Mouse (Mus musculus) urinary bladder, adult 2 months (tissue): ENCODE measurements around the gene Dusp19. TPM values are rescaled to one million over a fixed set of nuclear protein-coding genes. Genes with fewer than 3 reads are reported as not detected.

Experiments used
- DNase-seq: peaks from one replicate; pipeline ENCODE4 v3.0.0; 2022; ENCODE audit warnings: low spot score
- polyA plus RNA-seq: library from polyadenylated mRNA; depleted of rRNA; stranded (reverse); fragments of >200 nt; gene quantifications from 2 replicates; pipeline ENCODE4 v1.2.3, GENCODE M21; 2012; rRNA removed

The Dusp19 gene
- polyA plus RNA-seq, result 10.0 and 10.3 TPM in 2 replicates

DNA sequence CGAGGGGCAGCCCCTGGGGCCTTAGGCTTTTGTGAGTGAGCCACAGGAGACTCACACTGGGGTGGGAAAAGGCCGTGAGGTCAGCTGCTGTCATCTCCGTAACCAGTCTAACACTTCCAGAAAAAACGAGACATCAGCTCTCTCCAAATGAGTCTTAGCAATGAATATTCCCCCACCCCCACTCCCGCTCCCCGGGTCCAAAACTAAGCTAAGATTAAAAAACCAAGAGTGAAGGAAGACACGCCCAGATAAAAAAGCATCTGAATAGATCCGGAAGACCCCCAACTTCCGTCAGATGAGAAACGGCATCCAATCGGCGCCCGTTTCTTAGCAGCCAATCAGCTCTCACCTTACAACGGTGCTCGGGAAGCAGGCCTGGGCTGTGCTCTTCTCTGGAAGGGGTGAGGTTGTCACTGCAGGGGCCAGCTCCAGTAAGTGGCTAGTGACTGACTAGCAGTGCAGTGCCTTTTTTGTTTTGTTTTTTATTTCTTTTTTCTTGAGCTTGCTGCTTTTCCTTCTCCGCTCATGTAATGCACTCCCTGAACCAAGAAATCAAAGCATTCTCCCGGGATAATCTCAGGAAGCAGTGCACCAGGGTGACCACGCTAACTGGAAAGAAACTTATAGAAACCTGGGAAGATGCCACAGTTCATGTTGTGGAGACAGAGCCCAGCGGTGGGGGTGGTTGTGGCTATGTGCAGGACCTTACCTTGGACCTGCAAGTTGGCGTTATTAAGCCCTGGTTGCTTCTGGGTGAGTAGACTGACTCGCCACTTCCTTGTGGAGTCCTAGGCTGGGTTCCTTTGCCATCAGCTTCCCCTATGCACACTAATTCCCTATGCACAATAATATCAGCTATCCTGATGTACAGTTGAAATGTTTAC, at the start of gene Dusp19, which contains the start of gene Nup35:
Gene Dusp19 (plus strand): TSS at position 192 of the 884 bp plus-strand sequence.
Gene Nup35 (plus strand): TSS at position 383 of the 884 bp plus-strand sequence.
- DNase-seq, result peak; percentile 88

DNA sequence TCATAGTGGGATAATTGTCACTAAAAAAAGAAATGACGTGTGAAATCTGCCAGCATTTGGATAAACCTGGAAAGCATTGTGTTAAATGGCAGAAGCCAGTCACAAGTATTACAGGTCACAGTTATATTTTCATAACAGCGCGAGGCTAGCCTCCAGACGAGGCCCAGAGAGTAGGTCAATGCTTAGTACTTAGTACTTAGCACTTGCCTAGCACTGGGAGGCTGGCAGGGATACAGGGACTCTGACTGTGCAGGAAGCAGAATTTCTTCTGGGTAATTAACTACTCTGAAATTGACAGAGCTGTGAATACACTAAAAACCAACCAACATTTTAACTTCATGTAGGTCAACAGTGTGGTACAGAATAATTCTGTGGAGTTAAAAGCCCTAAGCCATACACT, 49.4 kb upstream of the Dusp19 start:
- DNase-seq, result no peak

DNA sequence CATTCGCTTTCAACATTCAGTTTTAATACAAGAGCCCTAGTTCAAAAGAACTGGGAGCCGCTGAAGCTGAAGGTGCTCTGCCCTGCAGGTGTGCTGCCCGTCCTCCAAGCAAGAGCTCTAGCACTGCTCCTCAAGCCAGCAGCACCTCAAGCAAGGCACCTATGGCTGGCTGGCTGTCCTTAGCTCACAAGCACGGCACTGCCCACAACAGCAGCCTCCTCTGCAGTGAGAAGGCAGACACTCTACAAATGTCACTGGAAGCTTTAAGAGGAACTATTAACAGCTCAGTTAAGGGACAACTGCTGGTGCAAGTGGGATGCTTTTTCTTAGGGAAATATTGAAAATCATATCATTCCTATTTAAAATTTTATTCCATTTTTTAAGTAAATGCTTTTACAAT, 46.2 kb upstream of the Dusp19 start:
- no peak for DNase-seq

DNA sequence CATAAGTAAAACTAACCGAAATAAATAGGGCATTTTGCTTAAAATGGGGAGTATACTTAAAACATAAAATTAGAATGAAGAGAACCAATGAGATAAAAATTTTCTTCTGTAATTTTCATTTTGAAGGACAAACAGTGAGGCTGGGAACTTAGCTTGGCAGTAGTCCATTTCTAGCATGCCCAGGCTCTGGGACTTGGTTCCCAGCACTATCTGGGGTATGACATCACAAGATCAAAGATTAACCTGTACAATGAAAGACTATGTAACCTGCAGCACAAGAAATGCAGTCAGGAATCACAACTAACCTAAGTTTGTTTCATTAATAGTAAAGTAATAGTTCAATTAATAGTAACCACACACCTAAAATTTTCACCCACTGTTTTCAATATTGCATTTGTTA, 39.6 kb upstream of the Dusp19 start:
- no peak for DNase-seq

DNA sequence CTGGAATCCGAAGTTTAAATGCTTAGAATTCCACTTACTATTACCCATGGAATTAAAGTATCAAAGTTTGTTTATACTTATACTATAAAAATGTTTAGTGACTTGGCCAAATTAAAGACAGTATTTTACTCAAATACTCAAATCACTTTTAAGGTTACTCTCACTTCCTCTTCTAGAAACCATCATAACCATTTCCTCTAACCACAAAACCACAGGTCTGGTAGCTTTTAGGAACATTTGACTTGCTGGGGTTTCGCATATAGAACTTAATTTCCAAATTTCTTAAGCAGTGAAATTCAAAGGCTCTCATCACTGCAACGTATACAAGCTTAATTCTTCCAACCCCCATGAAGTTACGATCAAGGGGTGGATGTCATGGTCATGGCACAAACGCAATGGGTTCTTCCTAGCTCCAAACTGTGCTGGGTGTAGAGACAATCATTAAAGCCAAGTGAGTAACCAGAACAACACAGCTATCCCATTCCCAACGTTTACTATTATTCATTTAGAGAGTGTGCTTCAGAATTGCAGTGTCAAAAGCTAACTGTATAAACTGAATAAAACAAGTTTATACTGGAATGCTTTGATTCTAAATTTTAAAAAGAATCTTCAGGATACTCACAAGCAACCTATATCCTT, 37.5 kb upstream of the Dusp19 start:
- no peak for DNase-seq

DNA sequence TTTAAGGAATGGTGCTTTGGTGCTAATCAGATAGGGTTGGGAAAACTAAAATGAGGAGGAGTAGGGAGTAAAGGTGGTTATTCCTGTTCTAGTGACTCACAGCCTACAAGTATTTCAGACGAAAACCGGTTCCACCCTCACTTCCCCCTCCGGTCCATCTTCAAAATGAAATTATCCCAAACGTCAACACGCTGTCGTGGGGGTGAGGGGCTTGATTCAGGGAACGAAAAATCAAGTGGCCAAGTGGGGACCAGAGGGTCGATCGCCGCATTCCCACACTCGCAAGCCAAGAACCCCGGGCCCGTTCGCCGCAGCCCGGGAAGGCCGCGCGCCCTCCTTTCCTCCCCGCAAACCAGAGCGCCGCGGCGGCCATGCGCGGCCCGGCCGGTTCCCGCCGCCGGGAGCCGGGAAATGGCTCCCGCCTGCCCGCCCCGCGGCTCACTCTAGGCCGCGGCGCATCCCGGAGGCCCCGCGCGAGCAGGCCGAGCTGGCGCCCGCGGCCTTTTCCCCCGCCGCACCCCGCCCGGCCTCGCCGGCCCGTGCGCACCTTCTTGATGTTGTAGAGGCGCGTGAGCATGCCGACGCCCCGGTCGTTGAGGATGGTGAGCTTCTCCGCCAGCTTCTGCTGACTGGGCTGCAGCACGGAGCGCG, 36.4 kb upstream of the Dusp19 start:
- no peak for DNase-seq

DNA sequence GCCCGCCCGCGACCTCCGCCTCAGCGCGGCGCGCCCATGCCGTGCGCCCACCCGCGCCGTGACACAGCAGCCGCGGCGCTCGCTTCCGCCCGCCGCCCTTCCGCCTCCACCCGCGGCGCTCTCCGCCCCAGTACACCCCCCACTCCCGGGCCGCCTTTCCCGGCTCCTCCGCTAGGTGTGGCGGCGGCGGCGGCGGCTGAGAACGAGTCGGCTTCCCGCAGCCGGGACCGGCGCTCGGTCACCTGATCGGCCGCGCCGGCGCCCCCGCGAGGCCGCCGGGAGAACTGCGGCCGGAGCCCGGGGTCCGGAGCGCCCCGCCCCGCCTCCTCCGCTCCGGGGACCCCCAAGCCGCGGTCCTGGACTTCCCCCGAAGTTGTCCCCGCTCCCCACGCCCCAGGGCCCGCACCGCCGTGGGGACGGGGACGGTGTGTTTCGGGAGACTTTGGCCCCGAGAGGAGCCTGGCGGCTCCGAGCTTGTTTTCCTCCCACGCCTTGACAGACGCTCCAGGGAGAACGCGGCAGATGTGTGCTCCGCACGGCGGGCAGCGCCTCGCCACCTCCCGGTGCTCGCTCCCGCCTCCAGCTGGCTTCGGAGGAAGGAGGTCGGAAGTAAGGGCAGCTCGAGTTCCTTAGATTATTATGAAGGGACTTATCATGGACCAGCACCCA, 35.7 kb upstream of the Dusp19 start, which contains the start of gene Nckap1:
Gene Nckap1 (minus strand): TSS at position 338 of the 669 bp plus-strand sequence.
- peak; percentile 95 for DNase-seq

DNA sequence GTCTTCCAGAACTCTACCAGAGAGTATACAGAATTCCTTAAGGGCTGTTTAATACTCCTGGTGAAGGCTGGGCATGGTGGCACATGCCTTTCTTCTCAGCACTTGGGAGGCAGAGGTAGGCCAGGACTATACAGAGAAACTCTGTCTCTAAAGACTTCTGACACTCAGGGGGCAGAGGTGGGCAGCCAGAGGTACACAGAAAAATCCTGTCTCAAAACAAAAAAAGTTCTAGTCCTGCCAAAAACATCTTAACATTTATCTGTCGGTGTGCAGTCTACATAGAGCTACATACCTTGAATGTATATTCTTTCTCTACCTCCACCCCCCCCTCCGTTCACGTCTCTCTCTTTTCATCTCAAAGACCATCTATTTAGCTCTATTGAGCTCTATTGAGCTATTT, 34.5 kb upstream of the Dusp19 start:
- DNase-seq, result no peak

DNA sequence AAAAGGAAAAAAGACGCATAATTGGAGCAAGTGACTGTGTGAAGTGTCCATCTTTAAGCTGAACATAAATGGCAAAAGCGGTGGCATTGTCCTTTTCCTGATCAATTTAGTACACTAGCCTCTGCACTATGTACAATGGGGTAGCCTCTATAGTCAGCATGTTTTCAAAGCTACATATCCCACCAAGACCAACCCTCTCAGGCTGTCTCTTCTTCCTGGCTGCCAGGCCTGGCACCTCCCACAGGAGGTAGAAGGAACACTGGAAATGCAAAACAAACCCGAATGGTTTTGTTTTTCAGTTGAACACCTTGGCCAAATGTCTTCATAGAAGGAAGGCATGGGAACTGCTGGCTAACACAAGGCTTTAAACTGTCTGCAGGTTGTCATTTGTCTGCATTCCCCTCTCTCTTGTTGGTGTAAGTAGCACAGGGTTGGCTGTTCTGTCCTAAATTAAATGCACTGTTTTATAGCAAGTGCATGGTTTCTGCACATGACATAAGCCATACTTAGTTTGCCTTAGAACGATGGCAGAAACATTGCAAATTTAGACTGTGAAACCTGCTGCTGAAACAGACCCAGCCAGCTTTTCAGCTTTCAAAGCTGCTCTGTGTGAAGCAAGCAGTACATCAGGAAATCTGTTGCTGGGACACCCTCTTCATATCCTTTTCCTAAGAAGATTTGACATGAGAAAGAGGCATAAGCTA, 22.5 kb upstream of the Dusp19 start:
- DNase-seq, result no peak

DNA sequence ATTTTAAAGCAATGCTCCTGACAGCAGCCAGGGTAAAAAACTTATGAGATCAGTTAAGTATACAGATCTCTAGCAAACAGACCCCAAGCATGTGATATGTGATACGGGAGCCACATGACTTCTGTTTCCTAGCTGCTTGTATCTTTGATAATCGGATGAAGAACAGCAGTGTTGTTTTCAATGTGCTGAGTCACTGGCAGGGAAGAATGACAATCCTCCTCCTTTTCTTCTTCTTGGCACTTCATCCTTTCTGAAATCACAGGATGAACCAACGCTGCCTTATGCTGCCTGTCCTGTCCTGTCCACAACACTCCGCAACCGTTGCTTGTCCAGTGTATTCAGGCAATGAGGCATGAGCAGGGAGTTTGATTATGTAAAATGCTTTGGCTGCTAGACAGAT, 19.9 kb upstream of the Dusp19 start:
- no peak for DNase-seq

DNA sequence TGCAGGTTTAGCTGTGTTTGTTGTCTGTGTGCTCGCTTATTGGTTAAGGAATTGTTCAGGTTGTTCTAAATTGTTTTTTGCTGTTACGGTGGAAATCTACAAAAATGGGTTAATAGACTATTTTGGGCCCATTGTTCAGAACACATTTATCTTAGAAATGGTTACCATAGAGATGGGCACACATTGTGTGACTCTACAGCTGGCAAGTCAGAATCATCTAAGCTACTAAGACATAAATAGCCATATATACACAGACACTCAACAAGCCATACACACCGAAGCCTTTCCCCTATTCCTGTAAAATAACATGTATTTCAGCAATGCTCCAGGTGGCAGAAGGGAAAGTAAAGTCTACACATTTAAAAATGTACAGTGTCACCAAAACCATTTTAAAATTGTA, 17.0 kb upstream of the Dusp19 start:
- no peak for DNase-seq

DNA sequence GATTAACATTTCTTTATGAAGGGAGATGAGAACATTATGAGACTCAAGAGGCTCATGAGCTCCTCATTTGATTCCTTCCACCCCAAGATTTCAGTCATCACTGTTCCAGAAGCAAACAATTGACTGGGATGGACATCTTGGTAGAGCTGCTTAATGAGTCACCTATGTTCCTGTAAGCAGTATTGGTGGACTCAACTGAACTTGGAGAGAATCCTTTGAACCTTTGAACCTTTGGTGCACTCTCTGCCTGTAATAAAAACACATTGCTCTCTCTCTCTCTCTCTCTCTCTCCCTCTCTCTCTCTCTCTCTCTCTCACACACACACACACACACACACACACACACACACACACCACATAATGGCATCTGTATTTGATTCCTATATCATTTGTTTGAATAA, 16.2 kb upstream of the Dusp19 start:
- no peak for DNase-seq

DNA sequence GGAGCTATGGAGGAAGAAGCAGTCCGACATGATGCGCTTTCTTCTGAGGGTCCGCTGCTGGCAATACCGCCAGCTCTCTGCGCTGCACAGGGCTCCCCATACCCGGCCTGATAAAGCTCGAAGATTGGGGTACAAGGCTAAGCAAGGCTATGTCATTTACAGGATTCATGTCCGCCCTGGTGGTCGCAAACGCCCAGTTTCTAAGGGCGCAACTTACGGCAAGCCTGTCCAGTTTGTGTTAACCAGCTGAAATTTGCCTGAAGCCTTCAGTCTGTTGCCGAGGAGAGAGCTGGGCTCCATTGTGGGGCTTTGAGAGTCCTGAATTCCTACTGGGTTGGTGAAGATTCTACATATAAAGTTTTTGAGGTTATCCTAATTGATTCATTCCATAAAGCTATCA, 14.1 kb upstream of the Dusp19 start:
- DNase-seq, result no peak

DNA sequence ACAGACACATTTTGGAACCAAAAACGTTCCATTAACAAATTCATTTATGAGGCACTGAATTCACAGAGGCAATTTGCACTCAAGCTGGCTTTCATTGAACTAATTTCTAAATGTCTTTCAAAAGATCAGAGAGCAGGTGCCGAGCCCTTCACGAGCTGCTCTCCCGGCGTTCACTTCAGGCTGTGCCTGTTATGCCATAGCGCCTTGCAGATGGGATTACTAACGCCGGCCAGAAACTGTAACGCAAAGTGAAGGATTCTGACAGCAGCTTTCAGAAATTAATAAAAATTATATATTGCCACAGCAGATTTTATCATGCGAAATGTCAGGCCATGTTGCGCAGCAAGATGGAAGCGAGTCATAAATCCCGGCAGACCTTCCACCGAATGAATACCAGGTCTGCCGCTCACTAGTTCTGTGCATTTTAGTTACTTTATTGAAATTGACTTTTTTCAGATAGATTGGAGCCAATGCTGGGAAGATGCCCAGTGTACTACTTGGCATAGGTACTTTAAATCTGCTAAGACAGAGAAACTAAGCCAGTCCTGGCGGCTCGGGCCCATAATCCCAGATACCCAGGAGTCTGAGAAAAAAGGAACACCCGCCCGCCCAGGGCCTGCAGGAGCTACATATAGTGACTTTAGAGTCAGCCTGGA, 12.9 kb upstream of the Dusp19 start:
- DNase-seq, result no peak

DNA sequence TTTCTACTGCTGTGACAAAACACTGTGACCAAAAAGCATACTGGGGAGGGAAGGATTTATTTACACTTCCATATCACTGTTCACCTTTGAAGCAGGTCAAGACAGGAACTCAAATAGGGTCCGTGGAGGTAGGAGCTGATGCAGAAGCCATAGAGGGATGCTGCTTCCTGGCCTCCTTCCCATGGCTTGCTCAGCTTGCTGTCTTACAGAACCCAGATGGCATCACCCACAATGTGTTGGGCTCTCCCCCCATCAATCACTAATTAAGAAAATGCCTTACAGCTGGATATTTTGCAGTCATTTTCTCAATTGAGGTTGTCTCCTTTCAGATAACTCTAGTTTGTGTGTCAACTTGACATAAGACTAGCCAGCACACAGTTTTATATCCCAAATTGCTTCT, 4.6 kb upstream of the Dusp19 start:
- no peak for DNase-seq

DNA sequence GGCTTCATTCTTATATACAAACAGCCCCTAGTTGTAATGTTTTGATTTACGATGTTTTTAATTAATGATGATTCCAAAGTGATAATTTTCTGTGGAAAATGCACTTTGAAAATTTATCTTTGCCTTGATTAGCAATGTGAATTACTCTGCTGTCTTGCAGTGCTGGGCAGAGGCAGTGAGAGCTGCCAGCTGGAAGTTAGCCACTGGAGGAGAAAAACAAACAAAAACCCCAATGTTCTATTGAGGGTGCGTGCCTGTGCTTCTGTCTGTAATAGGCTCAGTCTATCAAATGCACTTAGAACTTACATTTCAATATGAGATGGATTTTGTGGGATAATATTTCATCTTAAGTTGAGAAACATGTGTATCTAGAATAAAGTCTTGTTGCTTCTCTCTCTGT, 4.0 kb upstream of the Dusp19 start:
- DNase-seq, result no peak

DNA sequence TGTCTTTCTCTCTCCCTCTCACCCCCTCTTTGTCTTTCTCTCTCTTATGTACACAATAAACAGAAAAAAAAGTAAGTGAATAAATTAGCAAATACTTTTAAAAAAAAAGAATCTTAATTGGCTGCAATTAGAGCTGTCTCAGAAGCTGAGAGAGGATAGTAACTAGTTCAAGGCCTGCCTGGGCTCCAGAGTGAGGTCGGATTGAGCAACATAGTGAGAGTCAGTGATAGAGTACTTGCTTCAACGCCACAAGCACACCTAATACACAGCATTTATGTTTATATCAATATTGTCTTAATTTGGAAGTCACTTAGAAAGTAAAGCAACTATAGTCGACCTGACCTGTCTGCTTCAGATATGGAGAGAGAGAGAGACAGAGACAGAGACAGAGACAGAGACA, 2.1 kb downstream of the Dusp19 start:
- DNase-seq, result no peak

DNA sequence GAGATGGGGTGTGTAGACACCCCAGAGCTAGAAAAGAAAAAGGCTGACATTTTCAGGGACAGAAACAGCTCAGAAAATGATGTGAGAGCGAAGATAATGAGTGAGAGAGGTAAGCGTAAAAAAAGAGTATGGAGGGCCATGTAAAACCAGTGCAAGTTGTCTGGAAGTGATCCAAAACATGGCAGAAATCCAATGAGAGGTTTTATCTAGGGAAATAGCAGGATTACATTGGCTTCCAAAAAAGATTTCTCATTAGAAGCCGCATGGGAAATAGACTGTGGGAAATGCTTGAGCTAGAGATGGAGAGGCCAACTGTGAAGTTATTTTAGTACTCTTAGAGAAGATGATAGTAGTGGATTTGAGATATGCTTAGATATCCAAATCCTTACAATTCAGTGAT, 5.1 kb downstream of the Dusp19 start:
- no peak for DNase-seq

DNA sequence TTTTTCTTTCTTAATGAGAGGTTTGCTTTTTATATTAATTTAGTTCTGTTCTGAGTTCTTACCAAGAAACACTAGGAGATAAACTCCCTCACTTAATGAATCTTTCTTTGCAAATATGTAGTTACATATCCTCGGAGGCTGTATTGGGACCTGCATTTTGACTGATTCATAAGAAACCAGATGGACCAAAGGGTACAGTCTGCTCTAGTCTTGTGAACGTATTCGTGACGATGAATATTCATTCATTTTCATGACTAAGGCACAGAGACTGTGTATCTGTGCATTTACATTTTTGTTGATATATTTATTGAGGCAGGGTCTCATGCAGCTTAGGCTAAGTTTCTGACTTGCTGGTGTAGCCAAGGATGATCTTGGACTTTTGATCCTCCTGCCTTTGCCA, 7.7 kb downstream of the Dusp19 start:
- no peak for DNase-seq

DNA sequence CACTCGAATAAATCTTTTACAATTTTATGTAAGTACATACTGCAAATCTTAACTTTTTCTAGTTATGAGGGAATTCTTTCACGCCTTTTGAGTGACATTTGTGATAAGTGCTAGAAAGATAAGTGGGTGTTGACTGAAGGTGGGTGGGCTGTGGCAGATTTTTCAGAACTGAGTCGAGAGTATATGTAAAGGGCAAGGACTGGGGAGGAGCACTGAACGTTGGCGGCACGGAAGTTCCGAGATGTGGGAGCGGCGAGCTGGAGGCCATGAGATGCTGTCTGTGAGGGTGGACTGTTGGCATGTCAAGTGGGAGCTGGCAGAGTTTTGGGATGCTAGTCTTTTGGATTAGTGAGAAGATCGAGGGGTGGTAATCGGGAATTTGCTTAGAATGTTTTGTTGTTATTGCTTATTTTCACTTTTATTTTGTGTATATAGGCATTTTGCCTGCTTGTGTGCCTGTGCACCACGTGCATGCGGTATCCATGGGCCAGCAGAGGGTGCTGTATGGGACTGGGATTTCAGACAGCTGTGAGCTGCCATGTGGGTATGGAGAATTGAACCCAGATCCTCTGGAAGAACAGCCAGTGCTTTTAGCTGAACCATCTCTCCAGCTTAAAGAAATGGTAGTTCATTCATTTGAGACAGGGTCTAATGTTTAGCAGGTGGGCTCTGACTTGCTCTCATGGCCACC, 15.6 kb downstream of the Dusp19 start:
- no peak for DNase-seq
